Mouse (Mus musculus): ENCODE measurements around the gene Them7. TPM values are rescaled to one million over a fixed set of nuclear protein-coding genes. Genes with fewer than 3 reads are reported as not detected.

The Them7 gene
- polyA plus RNA-seq, 1 experiment from 2014 or later: 0.17 TPM

- 32% methylated on average over 5 of the region's 5 CpGs for WGBS
- Histone ChIP-seq H3K27me3 (ENCODE audit: control insufficient read depth, insufficient read depth, low read length) (no peaks in the 10 kb centered on the region), H3K4me1 (replicated peaks; ENCODE audit: control insufficient read depth, insufficient read depth, low read length) (peaks cover 3% of the 10 kb centered on the region), H3K4me3 (ENCODE audit: low read depth, low read length) (peak overlapping the region; percentile 77), H3K9me3 (ENCODE audit: control insufficient read depth, low read length) (no peaks in the 10 kb centered on the region), H3K27ac (ENCODE audit: low read depth, low read length) (no peak overlapping the region; the same call in 1 of the 2 replicates), H3K36me3 (ENCODE audit: control insufficient read depth, insufficient read depth, low read length) (no peaks in the 10 kb centered on the region), H3K9ac (ENCODE audit: low read depth, low read length) (peak overlapping the region; percentile 86), H3K4me2 (replicated peaks; ENCODE audit: low read depth, low read length) (peak overlapping the region; percentile 96)
- peak; percentile 21 for DNase-seq (ENCODE audit: low spot score)
- ATAC-seq (ENCODE audit: low FRiP score): no peak
These were observed 173.5 kb downstream of the Them7 start for GRCm38 (mm10) chr2:105397446-105398211.

GRCm38 (mm10) chr2:105398636-105399084, 174.5 kb downstream of the Them7 start:
- Histone ChIP-seq H3K4me2 (replicated peaks; ENCODE audit: low read depth, low read length) (peak overlapping the region; percentile 96), H3K27me3 (ENCODE audit: control insufficient read depth, insufficient read depth, low read length) (no peaks in the 10 kb centered on the region), H3K9ac (ENCODE audit: low read depth, low read length) (peak overlapping the region; percentile 86), H3K27ac (ENCODE audit: low read depth, low read length) (peak overlapping the region; percentile 83), H3K36me3 (ENCODE audit: control insufficient read depth, insufficient read depth, low read length) (no peaks in the 10 kb centered on the region), H3K4me3 (ENCODE audit: low read depth, low read length) (peak overlapping the region; percentile 77), H3K9me3 (ENCODE audit: control insufficient read depth, low read length) (no peaks in the 10 kb centered on the region), H3K4me1 (replicated peaks; ENCODE audit: control insufficient read depth, insufficient read depth, low read length) (peaks cover 3% of the 10 kb centered on the region)
- DNase-seq (ENCODE audit: low spot score) (peak; percentile 67), ATAC-seq (ENCODE audit: low FRiP score) (peak; percentile 73)
- WGBS: under 1% methylated on average over 31 of the region's 31 CpGs

- no peaks in the 10 kb centered on the region for H3K36me3 ChIP-seq (ENCODE audit: control insufficient read depth, insufficient read depth, low read length)
- peak within 1 kb of the TSS; percentile 86 for H3K9ac ChIP-seq (ENCODE audit: low read depth, low read length)
- peak within 1 kb of the TSS; percentile 96 for H3K4me2 ChIP-seq (replicated peaks; ENCODE audit: low read depth, low read length)
- peak; percentile 91 for ATAC-seq (ENCODE audit: low FRiP score)
- 1% methylated on average over 36 of the region's 57 CpGs for WGBS
- H3K4me1 ChIP-seq (replicated peaks; ENCODE audit: control insufficient read depth, insufficient read depth, low read length): peaks cover 3% of the 10 kb centered on the region
- DNase-seq (ENCODE audit: low spot score): peak; percentile 83
- peak within 1 kb of the TSS; percentile 83 for H3K27ac ChIP-seq (ENCODE audit: low read depth, low read length)
- H3K9me3 ChIP-seq (ENCODE audit: control insufficient read depth, low read length): no peaks in the 10 kb centered on the region
- no peaks in the 10 kb centered on the region for H3K27me3 ChIP-seq (ENCODE audit: control insufficient read depth, insufficient read depth, low read length)
- peak within 1 kb of the TSS; percentile 77 for H3K4me3 ChIP-seq (ENCODE audit: low read depth, low read length)
These were observed 175.2 kb downstream of the Them7 start, which contains the start of gene Rcn1 for GRCm38 (mm10) chr2:105399085-105399891. Gene Rcn1, minus strand, starts transcription at chr2:105399319.

GRCm38 (mm10) chr2:105400558-105400957, 176.4 kb downstream of the Them7 start:
- DNase-seq (ENCODE audit: low spot score) (no peak), ATAC-seq (ENCODE audit: low FRiP score) (no peak)
- H3K27ac ChIP-seq (ENCODE audit: low read depth, low read length): no peak overlapping the region
- peaks cover 3% of the 10 kb centered on the region for H3K4me1 ChIP-seq (replicated peaks; ENCODE audit: control insufficient read depth, insufficient read depth, low read length)
- H3K4me3 ChIP-seq (ENCODE audit: low read depth, low read length): no peak overlapping the region
- no peaks in the 10 kb centered on the region for H3K36me3 ChIP-seq (ENCODE audit: control insufficient read depth, insufficient read depth, low read length)
- H3K27me3 ChIP-seq (ENCODE audit: control insufficient read depth, insufficient read depth, low read length): no peaks in the 10 kb centered on the region
- H3K9me3 ChIP-seq (ENCODE audit: control insufficient read depth, low read length): no peaks in the 10 kb centered on the region
- WGBS: 91% methylated on average over 4 of the region's 4 CpGs
- no peak overlapping the region for H3K4me2 ChIP-seq (replicated peaks; ENCODE audit: low read depth, low read length)
- H3K9ac ChIP-seq (ENCODE audit: low read depth, low read length): no peak overlapping the region

- H3K27ac ChIP-seq (ENCODE audit: low read depth, low read length): no peak overlapping the region
- no peak for DNase-seq (ENCODE audit: low spot score)
- no peaks in the 10 kb centered on the region for H3K9me3 ChIP-seq (ENCODE audit: control insufficient read depth, low read length)
- no peak overlapping the region for H3K4me2 ChIP-seq (replicated peaks; ENCODE audit: low read depth, low read length)
- peaks cover 3% of the 10 kb centered on the region for H3K4me1 ChIP-seq (replicated peaks; ENCODE audit: control insufficient read depth, insufficient read depth, low read length)
- H3K27me3 ChIP-seq (ENCODE audit: control insufficient read depth, insufficient read depth, low read length): no peaks in the 10 kb centered on the region
- no peak overlapping the region for H3K9ac ChIP-seq (ENCODE audit: low read depth, low read length)
- no peak for ATAC-seq (ENCODE audit: low FRiP score)
- 88% methylated on average over 2 of the region's 2 CpGs for WGBS
- no peak overlapping the region for H3K4me3 ChIP-seq (ENCODE audit: low read depth, low read length)
- H3K36me3 ChIP-seq (ENCODE audit: control insufficient read depth, insufficient read depth, low read length): no peaks in the 10 kb centered on the region
These were observed 178.1 kb downstream of the Them7 start for GRCm38 (mm10) chr2:105402180-105402579.

GRCm38 (mm10) chr2:105408511-105408910, 184.4 kb downstream of the Them7 start:
- no peaks in the 10 kb centered on the region for H3K9me3 ChIP-seq (ENCODE audit: control insufficient read depth, low read length)
- no peaks in the 10 kb centered on the region for H3K36me3 ChIP-seq (ENCODE audit: control insufficient read depth, insufficient read depth, low read length)
- no peak overlapping the region for H3K4me2 ChIP-seq (replicated peaks; ENCODE audit: low read depth, low read length)
- no peak overlapping the region for H3K27ac ChIP-seq (ENCODE audit: low read depth, low read length)
- no peak overlapping the region for H3K4me3 ChIP-seq (ENCODE audit: low read depth, low read length)
- DNase-seq (ENCODE audit: low spot score) (no peak), ATAC-seq (ENCODE audit: low FRiP score) (no peak)
- H3K4me1 ChIP-seq (replicated peaks; ENCODE audit: control insufficient read depth, insufficient read depth, low read length): no peaks in the 10 kb centered on the region
- no peak overlapping the region for H3K9ac ChIP-seq (ENCODE audit: low read depth, low read length)
- no peaks in the 10 kb centered on the region; the same call in 1 of the 2 replicates for H3K27me3 ChIP-seq (ENCODE audit: control insufficient read depth, insufficient read depth, low read length)
- WGBS: 66% methylated on average over 4 of the region's 4 CpGs

GRCm38 (mm10) chr2:105409253-105409652, 185.1 kb downstream of the Them7 start:
- no peak for ATAC-seq (ENCODE audit: low FRiP score)
- H3K4me2 ChIP-seq (replicated peaks; ENCODE audit: low read depth, low read length): no peak overlapping the region
- no peaks in the 10 kb centered on the region; the same call in 1 of the 2 replicates for H3K27me3 ChIP-seq (ENCODE audit: control insufficient read depth, insufficient read depth, low read length)
- no peak overlapping the region for H3K9ac ChIP-seq (ENCODE audit: low read depth, low read length)
- H3K4me3 ChIP-seq (ENCODE audit: low read depth, low read length): no peak overlapping the region
- DNase-seq (ENCODE audit: low spot score): no peak
- WGBS: 83% methylated on average over 1 of the region's 1 CpGs
- H3K4me1 ChIP-seq (replicated peaks; ENCODE audit: control insufficient read depth, insufficient read depth, low read length): no peaks in the 10 kb centered on the region
- H3K27ac ChIP-seq (ENCODE audit: low read depth, low read length): no peak overlapping the region
- H3K36me3 ChIP-seq (ENCODE audit: control insufficient read depth, insufficient read depth, low read length): no peaks in the 10 kb centered on the region
- no peaks in the 10 kb centered on the region for H3K9me3 ChIP-seq (ENCODE audit: control insufficient read depth, low read length)

- ATAC-seq (ENCODE audit: low FRiP score) (no peak), DNase-seq (ENCODE audit: low spot score) (no peak)
- Histone ChIP-seq H3K9ac (ENCODE audit: low read depth, low read length) (no peak overlapping the region), H3K36me3 (ENCODE audit: control insufficient read depth, insufficient read depth, low read length) (no peaks in the 10 kb centered on the region), H3K9me3 (ENCODE audit: control insufficient read depth, low read length) (no peaks in the 10 kb centered on the region), H3K4me3 (ENCODE audit: low read depth, low read length) (no peak overlapping the region), H3K27me3 (ENCODE audit: control insufficient read depth, insufficient read depth, low read length) (no peaks in the 10 kb centered on the region), H3K4me2 (replicated peaks; ENCODE audit: low read depth, low read length) (no peak overlapping the region), H3K27ac (ENCODE audit: low read depth, low read length) (no peak overlapping the region), H3K4me1 (replicated peaks; ENCODE audit: control insufficient read depth, insufficient read depth, low read length) (no peaks in the 10 kb centered on the region)
- WGBS: 73% methylated on average over 2 of the region's 2 CpGs
These were observed 190.2 kb downstream of the Them7 start for GRCm38 (mm10) chr2:105414309-105414708.
